Mouse (Mus musculus) lung, postnatal 0 days (tissue): ENCODE results near the gene Kalrn.

Experiments used
- CTCF ChIP-seq: IDR thresholded peaks from 2 replicates; pipeline ENCODE4 v1.5.1; 2016; ENCODE audit warnings: antibody characterized with exemption, mild to moderate bottlenecking
- EP300 ChIP-seq: IDR thresholded peaks from 2 replicates; pipeline ENCODE4 v1.6.1; 2016; ENCODE audit warnings: antibody characterized with exemption, mild to moderate bottlenecking, control low read depth

GRCm38 (mm10) chr16:34560411-34560810 lies 12.9 kb downstream of the Kalrn start:
- no peak for TF ChIP-seq CTCF
- no peak for TF ChIP-seq EP300
